Mouse (Mus musculus) central nervous system, embryonic 18 days (tissue): Measurements from ENCODE around the gene Hrg. TPM values are rescaled to one million over a fixed set of nuclear protein-coding genes. Genes with fewer than 3 reads are reported as not detected.

Experiments
- polyA plus RNA-seq: library from polyadenylated mRNA; depleted of rRNA; stranded (reverse); fragments of >200 nt; gene quantifications from 2 replicates; pipeline ENCODE4 v1.2.3, GENCODE M21; 2012; rRNA removed

Hrg gene
- polyA plus RNA-seq = not detected in 2 replicates

GRCm38 (mm10) chr16:22950840-22951395 lies at the start of gene Hrg:
Gene Hrg (plus strand): TSS chr16:22951072.

GRCm38 (mm10) chr16:22918034-22918433 lies 32.8 kb upstream of the Hrg start, which contains the start of gene Fetub:
Gene Fetub (plus strand): TSS chr16:22918334.

Other genes with a start within 250 kb of the Hrg start
- 0.11 TPM in 1 of 2 replicates, not detected in the other for gene Crygs, start 139.5 kb upstream of the Hrg start, polyA plus RNA-seq
- 17.4 and 18.3 TPM in 2 replicates for gene Tbccd1, start 93.4 kb upstream of the Hrg start, polyA plus RNA-seq
- 43.1 and 44.7 TPM in 2 replicates for gene Dnajb11, start 93.2 kb upstream of the Hrg start, polyA plus RNA-seq
- 0.13 and 0.70 TPM in 2 replicates for gene Ahsg, start 59.8 kb upstream of the Hrg start, polyA plus RNA-seq
- gene Fetub, start 32.7 kb upstream of the Hrg start, polyA plus RNA-seq = 0.16 and 0.22 TPM in 2 replicates
- gene Kng2, start 78.4 kb downstream of the Hrg start, polyA plus RNA-seq = 0.09 TPM in 1 of 2 replicates, not detected in the other
- 0.13 TPM in 1 of 2 replicates, not detected in the other for gene Kng1, start 106.8 kb downstream of the Hrg start, polyA plus RNA-seq
- gene Eif4a2, start 156.4 kb downstream of the Hrg start, polyA plus RNA-seq = 864 and 917 TPM in 2 replicates
- 3.3 and 3.4 TPM in 2 replicates for gene Rfc4, start 176.7 kb downstream of the Hrg start, polyA plus RNA-seq
- gene Adipoq, start 195.5 kb downstream of the Hrg start, polyA plus RNA-seq = 0.07 and 0.12 TPM in 2 replicates